Mouse (Mus musculus) adrenal gland, postnatal 4 days (tissue): ENCODE measurements at regions not wholly inside any gene's neighbourhood (a gene's known extent, or its start where the extent isn't known, plus 50 kb on each side); places are given as distances from the start of the nearest gene placed in this dataset.

Experiments
- DNase-seq, 2 experiments: peaks; one replicate each; pipeline ENCODE4 v3.0.0; 2021 to 2022; ENCODE audit warnings: low spot score in 2 of 2, mixed read lengths in 2 of 2

- DNase-seq = no peak
Observed at GRCm38 (mm10) chr8:46411877-46412625, 58.8 kb upstream of the Acsl1 start.

- no peak for DNase-seq
Observed at GRCm38 (mm10) chr8:46413349-46414024, 57.4 kb upstream of the Acsl1 start.

- no peak for DNase-seq
Observed at GRCm38 (mm10) chr8:46414874-46415273, 56.0 kb upstream of the Acsl1 start.

GRCm38 (mm10) chr8:46419402-46419801, 51.4 kb upstream of the Acsl1 start:
- DNase-seq = no peak

GRCm38 (mm10) chr8:46420476-46420875, 50.4 kb upstream of the Acsl1 start:
- no peak for DNase-seq
